Mouse (Mus musculus): ENCODE data around the gene Atl1.

- TF ChIP-seq POLR2A (IDR thresholded peaks at IDR 0.05; ENCODE audit: low read depth, low read length) = no peak
- peak; percentile 90 for TF ChIP-seq CTCF (conservative IDR thresholded peaks at IDR 0.05; ENCODE audit: insufficient read depth, insufficient read length, low read depth, low read length)
Observed at GRCm38 (mm10) chr12:69962468-69962867, 70.1 kb downstream of the Atl1 start.

All from kidney, adult 2 months (tissue).